Mouse (Mus musculus): ENCODE measurements around the gene Rab3b.

DNA sequence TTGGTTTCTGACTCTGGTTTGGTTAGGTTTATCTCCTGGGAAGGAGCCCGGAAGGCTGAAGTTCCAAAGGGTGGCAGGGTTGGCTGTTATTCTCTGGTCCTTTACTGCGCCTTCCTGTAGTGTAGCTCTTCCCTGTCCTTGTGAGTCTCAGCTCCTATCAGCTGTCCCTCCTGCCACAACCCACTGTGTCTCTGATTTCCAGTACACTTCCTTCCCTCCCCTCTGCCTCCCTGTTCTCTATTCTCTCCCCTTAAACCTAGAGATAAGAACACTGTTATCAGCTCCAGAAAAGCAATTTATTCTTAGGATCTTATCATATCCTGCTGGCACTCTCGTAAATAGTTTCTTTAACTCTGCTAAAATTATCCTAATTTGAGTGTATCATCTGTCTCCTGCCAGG lies 90.7 kb downstream of the Rab3b start:
- no peak for TF ChIP-seq CTCF (IDR thresholded peaks at IDR 0.05)
- no peak for TF ChIP-seq EP300 (IDR thresholded peaks at IDR 0.05)
